Mouse (Mus musculus): ENCODE data around the gene Safb.

DNA sequence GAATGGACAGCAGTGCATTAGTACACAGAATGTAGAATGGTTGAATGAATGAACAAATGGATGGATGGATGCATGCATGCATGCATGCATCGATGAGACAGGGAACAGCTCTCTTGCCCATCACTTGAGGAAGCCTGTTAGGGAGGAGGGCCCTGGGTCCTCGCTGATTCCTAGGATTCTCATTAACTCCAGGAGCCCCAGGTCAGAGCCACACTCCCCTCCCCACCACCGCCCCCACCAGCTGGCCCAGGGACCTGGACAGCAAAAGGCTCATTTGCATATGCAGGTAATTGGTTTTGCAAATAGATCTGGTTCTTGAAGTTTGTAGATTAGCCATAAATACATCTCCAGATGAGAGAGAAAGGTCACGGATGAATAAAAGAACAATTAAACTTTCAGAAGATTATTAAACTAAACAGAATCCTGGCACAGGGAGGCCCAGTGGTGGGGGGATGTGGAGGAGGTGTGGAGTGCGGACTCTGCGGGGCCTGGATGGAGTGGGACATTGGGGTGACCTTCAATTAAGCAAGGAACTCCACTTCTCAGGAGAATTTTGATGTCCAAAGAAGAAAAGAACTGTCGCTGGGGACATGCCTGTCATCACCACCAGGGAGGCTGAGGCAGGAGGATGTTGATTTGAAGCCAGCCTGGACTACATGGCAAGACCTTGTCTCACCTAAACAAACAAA is 39.8 kb upstream of the Safb start:
- TF ChIP-seq CTCF (IDR thresholded peaks at IDR 0.05; ENCODE audit: low read depth, low read length), result no peak
- no peak for TF ChIP-seq GATA1 (IDR thresholded peaks at IDR 0.05; ENCODE audit: borderline replicate concordance, low read length)
- TF ChIP-seq POLR2AphosphoS5 (IDR thresholded peaks at IDR 0.05; ENCODE audit: insufficient replicate concordance, low read depth, low read length), result no peak
